Mouse (Mus musculus): ENCODE results near the gene Stx11. TPM values are rescaled to one million over a fixed set of nuclear protein-coding genes. Genes with fewer than 3 reads are reported as not detected.

Stx11 gene
- 10 to 100 TPM; 18.9 to 19.6 TPM for polyA plus RNA-seq (2017; shearing (Covaris generic))

DNA sequence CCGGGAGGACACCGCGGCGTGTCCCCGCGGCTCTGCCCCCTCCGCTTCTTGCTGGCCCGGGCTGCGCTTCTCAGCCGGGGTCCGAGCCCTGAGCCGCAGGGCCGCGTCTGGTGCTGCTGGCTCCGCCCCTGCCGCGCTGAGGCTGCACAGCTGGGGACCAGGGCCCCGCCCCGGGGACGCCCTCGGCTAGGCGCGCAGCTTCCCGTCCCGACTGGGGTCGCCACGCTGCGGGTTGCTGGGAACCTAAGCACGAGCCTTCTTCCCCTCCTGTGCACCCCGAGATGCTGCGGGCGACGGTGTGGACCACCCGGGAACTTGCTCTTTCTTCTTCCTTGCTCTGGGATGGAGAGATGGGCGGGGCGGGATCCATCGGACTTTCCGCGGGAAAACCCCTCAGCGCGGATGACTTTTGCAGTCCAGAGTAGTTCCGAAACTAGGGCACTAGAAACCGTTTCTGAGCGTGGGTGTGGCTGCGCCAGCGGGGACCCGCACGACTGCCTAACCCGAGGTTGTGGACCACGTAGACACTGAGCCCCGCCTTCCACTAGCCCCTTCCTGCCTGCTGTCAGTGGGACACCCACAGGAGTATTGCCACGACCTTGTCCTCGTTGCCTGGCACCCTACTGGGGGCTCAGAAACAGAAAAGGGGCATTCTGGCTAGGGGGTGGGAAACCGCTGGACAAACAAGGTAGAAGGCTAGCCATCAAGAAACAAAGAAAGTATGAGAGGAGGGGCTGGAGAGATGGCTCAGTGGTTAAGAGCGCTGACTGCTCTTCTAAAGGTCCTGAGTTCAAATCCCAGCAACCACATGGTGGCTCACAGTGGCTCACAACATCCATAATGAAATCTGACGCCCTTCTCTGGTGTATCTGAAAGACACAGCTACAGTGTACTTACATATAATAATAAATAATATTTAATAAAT, at the start of gene Stx11:
Stx11 (minus strand) TSS at position 148 of the 925 bp plus-strand sequence.
- ATAC-seq = peak; percentile 74

DNA sequence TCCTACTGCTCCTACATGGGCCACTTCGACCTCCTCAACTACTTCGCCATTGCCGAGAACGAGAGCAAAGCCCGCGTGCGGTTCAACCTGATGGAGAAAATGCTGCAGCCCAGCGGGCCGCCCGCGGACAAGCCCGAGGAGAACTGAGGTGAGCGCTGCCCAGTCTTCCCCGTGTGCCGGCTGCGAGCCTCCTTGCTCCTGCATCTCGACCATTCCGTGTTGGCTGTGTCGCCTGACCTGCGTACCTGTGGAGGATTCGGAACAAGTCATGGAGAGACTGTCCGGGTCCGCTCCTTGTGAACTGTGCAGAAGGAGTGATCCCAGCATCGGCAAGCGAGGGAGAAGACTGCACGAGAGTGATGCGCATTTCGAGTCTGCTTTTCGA, 44.6 kb upstream of the Stx11 start:
- ATAC-seq = no peak

- peak; percentile 100 for ATAC-seq
Measured at GRCm38 (mm10) chr10:13007876-13008736, 44.0 kb upstream of the Stx11 start.

GRCm38 (mm10) chr10:13005043-13005442, 40.9 kb upstream of the Stx11 start, which contains the start of gene Sf3b5:
Gene Sf3b5 (plus strand): TSS chr10:13005343.
- no peak for ATAC-seq

DNA sequence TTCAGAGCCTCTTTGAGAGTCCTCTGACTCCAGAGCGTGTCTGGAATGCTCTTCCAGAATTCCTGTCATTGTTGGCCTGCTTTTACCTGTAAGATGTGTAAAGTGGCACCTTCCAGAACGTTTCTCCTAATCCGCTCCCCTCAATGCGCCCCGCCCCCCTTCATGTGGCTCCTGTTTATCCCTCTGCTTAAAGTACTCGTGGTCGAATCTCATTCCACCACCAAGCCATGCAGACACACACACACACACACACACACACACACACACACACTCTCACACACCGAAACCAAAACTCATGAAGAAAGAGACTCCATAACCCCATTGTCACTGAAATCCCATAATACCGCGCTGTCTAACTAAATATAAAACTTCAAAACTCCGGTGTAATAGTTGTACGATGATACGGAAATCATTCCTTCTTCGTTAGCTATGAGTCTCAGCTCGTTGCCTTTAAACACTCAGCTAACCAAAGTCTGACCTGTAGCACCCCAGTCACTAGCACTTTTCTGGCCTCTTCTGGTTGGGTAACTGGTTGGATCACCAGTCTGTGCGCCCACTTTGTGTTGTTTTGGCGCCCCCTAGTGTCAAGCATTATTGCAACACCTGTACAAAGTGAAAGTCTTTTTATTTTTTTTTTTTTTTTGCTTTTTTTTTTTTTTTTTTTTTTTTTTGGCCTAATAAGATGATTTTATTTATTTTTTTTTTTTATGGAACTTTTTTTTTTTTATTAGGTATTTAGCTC, 32.8 kb upstream of the Stx11 start:
- ATAC-seq = peak; percentile 98

DNA sequence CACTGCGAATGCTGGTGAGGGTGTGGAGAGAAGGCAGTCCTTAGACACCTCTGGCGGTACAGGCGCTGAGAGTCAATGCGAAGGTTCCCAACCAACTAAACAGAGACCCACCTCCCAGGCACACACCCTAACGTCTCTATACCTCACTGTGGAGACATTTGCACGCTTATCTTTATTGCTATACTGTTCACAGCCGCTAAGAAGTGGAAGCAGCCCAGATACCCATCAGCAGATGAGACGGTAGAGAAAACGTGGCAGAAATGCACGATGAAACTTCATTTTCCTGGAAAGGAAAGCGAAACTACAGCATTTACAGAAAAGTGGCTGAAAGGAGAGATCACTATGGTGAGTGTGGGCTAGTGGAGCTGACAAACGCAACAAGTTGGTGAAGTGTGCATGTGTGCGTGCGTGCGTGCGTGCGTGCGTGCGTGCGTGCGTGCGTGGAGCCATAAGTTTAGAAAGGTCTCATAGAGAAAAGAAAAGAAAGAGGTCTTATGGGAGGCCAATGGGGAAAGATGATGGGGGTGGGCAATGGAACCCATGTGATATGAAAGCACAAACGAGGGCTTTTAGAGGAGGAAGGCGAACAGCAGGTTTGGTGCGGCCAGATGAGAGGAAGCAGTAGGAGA, 29.4 kb upstream of the Stx11 start:
- no peak for ATAC-seq

DNA sequence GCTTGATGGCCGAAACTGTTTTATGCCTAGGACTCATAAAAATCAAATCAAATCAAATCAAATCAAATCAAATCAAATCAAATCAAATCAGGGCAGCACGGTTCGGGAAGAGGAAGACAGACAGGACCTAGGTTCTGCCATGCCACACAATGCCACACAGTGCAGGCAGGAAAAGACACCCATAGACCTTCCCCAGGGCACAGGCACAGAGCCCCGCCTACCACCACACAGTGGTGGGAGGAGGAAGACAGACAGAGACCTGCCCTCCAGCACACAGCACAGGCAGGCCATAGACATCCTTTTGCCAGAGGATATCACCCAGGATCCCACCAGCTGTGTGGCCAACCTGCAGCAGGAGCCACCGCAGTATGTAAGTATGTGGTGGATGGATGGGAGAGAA, 27.9 kb upstream of the Stx11 start:
- ATAC-seq = peak; percentile 49

GRCm38 (mm10) chr10:12986943-12987342, 22.8 kb upstream of the Stx11 start:
- ATAC-seq = no peak

DNA sequence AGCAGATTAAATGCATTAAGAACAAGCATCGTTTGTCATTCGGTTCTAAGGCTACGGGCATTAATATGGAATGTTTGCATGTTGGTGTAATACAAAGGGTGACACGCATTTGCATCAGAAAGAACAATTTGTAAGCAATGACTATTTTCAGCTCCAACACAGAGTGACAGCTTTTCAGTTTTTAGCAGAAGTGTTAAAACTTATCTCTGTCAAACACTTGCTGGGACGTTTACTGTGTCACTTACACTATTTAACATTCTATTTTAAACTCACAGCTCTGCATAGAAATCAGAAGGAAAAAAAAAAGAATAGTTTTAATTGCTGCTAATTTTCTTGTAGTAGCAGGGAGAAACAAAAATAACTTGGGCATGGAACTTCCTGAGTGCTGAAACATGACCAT, 22.4 kb upstream of the Stx11 start:
- no peak for ATAC-seq

DNA sequence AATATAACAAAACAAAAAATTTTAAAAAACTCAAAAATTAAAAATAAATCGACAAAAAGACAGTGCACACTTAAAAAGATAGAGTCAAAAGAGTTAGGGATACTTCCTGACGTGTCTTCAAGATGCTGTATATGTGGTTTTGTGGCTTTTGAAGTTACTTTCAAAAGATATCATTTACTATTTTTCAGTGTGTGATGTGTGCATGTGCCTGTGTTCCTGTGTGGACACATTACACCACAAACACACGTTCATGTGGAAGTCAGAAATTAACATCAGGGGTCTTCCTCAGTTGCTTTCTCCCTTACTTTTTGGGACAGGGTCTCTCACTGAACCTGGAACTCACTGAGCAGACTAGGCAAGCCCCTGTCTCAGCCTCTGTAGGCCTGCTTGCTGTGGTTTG, 20.9 kb upstream of the Stx11 start:
- no peak for ATAC-seq

GRCm38 (mm10) chr10:12983516-12983915, 19.4 kb upstream of the Stx11 start:
- ATAC-seq = no peak

DNA sequence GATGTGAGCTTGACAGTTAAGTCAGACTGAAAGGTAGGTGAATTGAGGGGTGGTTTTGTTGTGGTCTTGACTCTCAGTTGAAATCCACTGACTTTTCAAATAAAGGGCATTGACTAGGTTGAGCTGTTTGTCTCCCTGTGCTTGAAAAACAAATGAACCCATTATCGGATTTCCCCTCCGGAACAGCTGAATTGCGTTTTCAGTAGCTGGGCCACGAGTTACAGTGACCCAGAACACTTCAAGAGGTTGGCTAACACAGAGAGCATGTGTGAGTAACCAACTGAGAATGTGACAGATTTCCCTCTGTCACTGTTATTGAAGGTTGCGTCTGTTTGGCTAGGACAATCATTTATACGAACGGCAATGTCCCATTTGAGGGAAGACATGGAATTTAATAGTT, 17.0 kb upstream of the Stx11 start:
- peak; percentile 48 for ATAC-seq

DNA sequence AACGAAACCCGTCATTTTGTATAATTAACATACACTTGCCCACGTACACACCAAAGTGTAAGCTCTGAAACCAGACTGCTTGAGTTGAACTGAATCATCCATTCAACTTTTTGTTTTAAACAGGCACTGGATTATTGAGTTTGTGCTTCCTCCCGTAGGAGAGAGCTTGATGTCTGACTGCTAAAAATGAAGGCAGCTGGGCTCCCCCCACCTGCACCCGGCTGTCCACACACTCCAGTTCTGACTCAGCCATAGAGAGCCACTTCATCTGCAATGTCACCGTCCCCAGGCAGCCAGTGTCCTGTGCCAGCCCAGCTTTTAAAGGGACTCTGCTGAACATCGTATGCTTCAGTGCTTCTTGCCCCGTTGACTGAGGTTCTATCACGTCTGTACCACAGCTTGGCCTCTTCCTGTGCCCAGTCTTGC, 13.7 kb upstream of the Stx11 start:
- ATAC-seq = peak; percentile 56

DNA sequence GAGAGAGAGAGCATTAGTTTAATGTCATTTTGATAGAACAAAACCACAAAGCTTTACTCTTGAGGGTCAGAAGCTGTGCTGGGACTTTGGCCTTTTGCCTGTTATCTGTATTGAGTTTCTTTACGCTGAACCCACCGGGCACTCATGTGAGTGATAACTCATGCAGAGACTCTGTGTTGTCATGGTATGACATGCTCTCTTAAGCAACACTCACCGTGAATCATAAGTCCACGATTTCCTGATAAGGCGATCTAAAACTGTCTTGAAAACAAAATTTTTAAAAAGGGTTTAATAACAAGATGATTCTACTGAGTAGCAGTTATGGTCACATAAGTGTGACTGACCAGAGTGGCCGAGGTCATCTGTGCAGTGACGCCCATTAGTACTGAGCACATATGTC, 12.5 kb upstream of the Stx11 start:
- ATAC-seq = no peak

DNA sequence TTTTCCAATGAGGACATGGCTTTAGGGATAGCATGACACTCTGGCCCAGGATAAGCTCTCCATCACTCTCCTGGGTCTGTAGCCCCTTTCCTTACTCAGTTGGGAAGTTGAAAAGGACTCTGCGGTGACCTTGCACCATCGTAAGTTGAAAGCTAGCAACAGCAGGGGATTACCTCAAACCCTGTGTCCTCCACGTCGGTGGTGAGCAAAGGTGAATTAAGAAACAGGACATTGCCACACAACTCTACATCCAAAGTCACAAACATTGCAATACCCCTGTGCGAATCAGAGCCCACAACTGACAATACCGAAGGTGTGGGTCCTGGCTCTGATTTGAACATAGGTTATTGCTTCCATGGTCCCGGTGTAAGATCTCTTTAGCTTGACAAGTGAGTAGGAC, 11.9 kb upstream of the Stx11 start:
- no peak for ATAC-seq

GRCm38 (mm10) chr10:12975461-12975860, 11.4 kb upstream of the Stx11 start:
- ATAC-seq = no peak

- peak; percentile 62 for ATAC-seq
Measured at GRCm38 (mm10) chr10:12974572-12974971, 10.5 kb upstream of the Stx11 start.

- ATAC-seq = no peak
Measured at GRCm38 (mm10) chr10:12965669-12966180, 1.6 kb upstream of the Stx11 start.

GRCm38 (mm10) chr10:12963362-12964147, 543 bp downstream of the Stx11 start:
- peak; percentile 73 for ATAC-seq

GRCm38 (mm10) chr10:12962238-12962637, 1.9 kb downstream of the Stx11 start:
- no peak for ATAC-seq

GRCm38 (mm10) chr10:12961546-12961945, 2.6 kb downstream of the Stx11 start:
- ATAC-seq = no peak
